Mouse (Mus musculus): ENCODE measurements around the gene Arvcf. TPM values are rescaled to one million over a fixed set of nuclear protein-coding genes. Genes with fewer than 3 reads are reported as not detected.

The Arvcf gene
- total and polyA plus RNA-seq, 2 experiments from 2014 or later: 48.9 to 168 TPM

DNA sequence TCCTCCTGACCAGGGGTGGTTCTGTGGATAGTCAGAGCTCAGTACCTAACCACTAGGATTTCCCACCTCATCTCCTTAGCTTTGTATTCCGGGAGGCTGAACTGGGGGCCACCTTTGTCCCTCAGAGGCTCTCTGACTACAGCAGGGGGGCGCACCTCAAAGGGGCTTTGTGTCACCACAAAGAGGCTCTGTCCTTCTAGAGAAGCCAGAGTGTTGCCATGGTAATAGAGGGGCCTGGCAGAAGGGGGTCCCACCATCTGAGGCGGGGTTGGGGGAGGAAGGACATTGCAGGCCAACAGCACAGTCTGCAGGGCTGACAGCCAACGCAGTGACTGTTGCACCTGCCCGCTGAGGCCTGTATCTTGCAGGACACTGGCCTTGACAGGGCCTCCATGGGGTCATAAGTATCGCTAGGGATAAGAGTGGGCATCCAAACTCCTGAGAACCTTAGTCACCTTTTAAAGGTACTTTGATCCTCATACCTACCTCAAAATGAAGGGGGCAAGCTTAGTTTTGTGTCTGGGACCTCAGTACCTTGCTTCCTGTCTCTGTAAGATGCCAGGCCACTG, 32.6 kb downstream of the Arvcf start:
- H3K4me1 ChIP-seq (ENCODE audit: insufficient read depth, low read length): peaks cover 29% of the 10 kb centered on the region

DNA sequence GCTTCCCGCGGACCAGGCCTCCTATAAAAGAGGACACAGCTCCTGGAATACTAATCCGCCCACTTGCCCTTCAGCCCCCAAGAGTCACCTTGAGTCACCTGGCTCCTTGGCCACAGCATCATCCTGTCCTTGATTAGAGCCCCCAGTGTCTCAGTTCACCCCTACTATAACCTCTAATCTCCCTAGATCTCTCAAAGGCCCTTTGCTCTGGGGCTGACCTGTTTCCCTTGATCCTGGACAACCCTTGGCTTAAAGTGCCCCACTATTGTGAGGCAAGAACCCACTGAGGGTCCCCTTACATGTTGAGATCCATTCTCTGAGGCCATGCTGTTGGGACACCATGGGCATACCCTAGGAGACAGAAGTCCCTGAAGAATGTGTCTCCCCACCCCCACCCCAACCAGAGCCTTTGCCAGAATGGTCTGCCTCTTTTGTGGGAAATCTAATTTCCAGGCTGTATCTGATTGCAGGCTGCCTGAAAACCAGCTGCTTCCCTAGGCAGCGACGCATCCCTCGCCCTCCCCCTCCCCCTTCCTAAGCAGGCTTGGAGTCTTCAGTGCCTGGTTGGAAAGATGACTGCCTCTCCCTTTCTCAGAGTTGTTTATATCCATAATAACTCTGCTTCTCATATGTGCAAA, 33.8 kb downstream of the Arvcf start:
- 47% methylated on average over 6 of the region's 6 CpGs for WGBS
- no peaks in the 10 kb centered on the region for H3K27me3 ChIP-seq (ENCODE audit: insufficient read depth, low read length)
- ATAC-seq: peak; percentile 21; the same call in 1 of the 2 replicates
- no peak for TF ChIP-seq CTCF (IDR thresholded peaks at IDR 0.05; ENCODE audit: low read depth)
- H3K36me3 ChIP-seq (ENCODE audit: insufficient read depth, low read length): no peaks in the 10 kb centered on the region
- no peak overlapping the region for H3K4me3 ChIP-seq (ENCODE audit: low read length)
- H3K4me2 ChIP-seq (ENCODE audit: low read depth, low read length): no peak overlapping the region
- H3K27ac ChIP-seq: peak overlapping the region; percentile 74
- peak; percentile 75 for DNase-seq (ENCODE audit: low spot score)
- peaks cover 29% of the 10 kb centered on the region for H3K4me1 ChIP-seq (ENCODE audit: insufficient read depth, low read length)
- H3K9me3 ChIP-seq (ENCODE audit: low read length): no peaks in the 10 kb centered on the region
- 0 out of 2 replicates have a peak overlapping the region, but pooled peaks have one; percentile 9 for H3K9ac ChIP-seq (replicated peaks; ENCODE audit: low read length)

More for the DNA sequence above, 32.6 kb downstream of the Arvcf start:
- H3K27ac ChIP-seq: peak overlapping the region; percentile 74
- no peaks in the 10 kb centered on the region for H3K9me3 ChIP-seq (ENCODE audit: low read length)
- WGBS: 12% methylated on average over 6 of the region's 6 CpGs
- no peaks in the 10 kb centered on the region for H3K27me3 ChIP-seq (ENCODE audit: insufficient read depth, low read length)
- no peak for TF ChIP-seq CTCF (IDR thresholded peaks at IDR 0.05; ENCODE audit: low read depth)
- ATAC-seq: peak; percentile 90
- H3K36me3 ChIP-seq (ENCODE audit: insufficient read depth, low read length): no peaks in the 10 kb centered on the region
- H3K4me2 ChIP-seq (ENCODE audit: low read depth, low read length): no peak overlapping the region
- no peak overlapping the region for H3K9ac ChIP-seq (replicated peaks; ENCODE audit: low read length)
- peak; percentile 82 for DNase-seq (ENCODE audit: low spot score)
- no peak overlapping the region for H3K4me3 ChIP-seq (ENCODE audit: low read length)

DNA sequence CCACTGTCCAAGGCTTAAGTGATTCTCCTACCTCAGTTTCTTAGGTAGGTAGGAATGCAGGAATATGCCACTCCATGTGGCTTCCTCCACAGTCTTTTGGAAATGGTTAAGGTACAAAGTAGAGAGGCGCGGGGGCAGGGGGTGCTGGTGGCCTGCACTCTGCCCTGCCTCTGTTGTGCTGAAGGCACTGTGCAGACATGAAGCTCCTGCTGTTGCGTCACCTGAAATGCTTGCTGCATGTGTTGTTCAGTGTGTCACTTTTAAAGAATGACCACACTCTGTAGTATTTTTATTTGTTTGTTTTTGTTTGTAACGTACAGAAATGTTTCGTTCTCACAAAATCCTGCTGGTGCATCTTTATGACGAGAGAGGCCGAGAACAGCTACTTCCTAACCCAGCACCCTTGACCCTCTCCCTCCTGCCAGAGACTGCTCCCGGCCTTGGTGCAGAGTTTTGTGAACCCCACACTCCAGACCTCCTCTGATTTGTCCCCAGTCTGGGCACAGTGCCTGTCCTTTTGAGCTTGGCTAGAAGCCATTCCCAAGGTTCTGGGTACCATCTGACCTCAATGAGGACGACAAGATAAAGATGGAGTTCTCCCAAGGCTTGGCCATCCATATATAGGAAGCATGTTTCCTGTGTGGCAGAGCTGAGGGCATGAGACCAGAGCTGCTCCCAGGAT, 35.2 kb downstream of the Arvcf start:
- no peaks in the 10 kb centered on the region for H3K9me3 ChIP-seq (ENCODE audit: low read length)
- TF ChIP-seq CTCF (IDR thresholded peaks at IDR 0.05; ENCODE audit: low read depth): no peak
- no peak overlapping the region for H3K4me3 ChIP-seq (ENCODE audit: low read length)
- no peak overlapping the region for H3K4me2 ChIP-seq (ENCODE audit: low read depth, low read length)
- 0 out of 2 replicates have a peak overlapping the region, but pooled peaks have one; percentile 41 for H3K27ac ChIP-seq
- 67% methylated on average over 9 of the region's 9 CpGs for WGBS
- peaks cover 41% of the 10 kb centered on the region for H3K4me1 ChIP-seq (ENCODE audit: insufficient read depth, low read length)
- ATAC-seq: no peak
- no peaks in the 10 kb centered on the region for H3K27me3 ChIP-seq (ENCODE audit: insufficient read depth, low read length)
- H3K9ac ChIP-seq (replicated peaks; ENCODE audit: low read length): no peak overlapping the region
- DNase-seq (ENCODE audit: low spot score): no peak
- no peaks in the 10 kb centered on the region for H3K36me3 ChIP-seq (ENCODE audit: insufficient read depth, low read length)

DNA sequence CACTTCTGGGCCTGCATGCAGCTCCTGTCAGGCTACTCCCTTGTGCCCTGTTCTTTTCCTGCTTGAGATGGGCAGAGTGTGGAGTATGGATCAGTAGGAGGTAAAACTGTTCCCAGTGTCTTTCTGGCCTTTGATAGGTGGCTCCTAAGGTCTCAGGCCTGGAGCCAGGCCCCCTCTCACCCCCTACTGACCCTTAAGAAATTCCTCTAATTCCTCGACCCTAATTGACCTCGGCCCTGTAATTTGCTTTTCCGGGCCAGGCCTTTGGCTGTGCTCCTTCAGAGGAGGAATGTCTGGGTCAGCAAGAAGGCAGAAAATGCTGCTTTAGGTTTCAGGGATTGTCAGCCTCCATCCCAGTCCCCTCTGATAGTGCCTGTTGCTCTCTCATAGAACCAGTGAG, 35.8 kb downstream of the Arvcf start:
- Histone ChIP-seq H3K27me3 (ENCODE audit: insufficient read depth, low read length) (no peaks in the 10 kb centered on the region), H3K9me3 (ENCODE audit: low read length) (no peaks in the 10 kb centered on the region), H3K36me3 (ENCODE audit: insufficient read depth, low read length) (no peaks in the 10 kb centered on the region), H3K9ac (replicated peaks; ENCODE audit: low read length) (no peak overlapping the region), H3K27ac (0 out of 2 replicates have a peak overlapping the region, but pooled peaks have one; percentile 41), H3K4me1 (ENCODE audit: insufficient read depth, low read length) (peaks cover 47% of the 10 kb centered on the region), H3K4me3 (ENCODE audit: low read length) (no peak overlapping the region), H3K4me2 (ENCODE audit: low read depth, low read length) (no peak overlapping the region)
- TF ChIP-seq CTCF (IDR thresholded peaks at IDR 0.05; ENCODE audit: low read depth): no peak
- 16% methylated on average over 3 of the region's 3 CpGs for WGBS
- no peak for ATAC-seq
- no peak for DNase-seq (ENCODE audit: low spot score)

DNA sequence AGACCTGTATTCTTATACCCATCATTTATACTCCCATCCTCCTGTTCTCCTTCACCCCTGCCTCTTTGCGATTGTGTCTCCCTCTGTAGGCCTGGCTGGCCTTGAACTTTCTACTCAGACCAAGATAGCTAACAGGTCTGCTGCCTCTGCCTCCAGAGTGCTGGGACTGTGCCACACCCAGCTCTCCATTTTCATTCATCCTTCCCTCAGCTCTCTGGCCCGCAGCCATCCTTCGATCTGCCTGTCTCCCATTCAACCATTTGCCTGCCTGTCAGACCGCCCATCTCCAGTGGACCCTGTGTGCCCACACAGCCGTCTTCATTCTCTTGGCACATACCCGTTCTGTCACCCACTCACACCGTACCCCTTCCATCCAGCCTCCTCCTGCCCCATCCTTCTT, 36.2 kb downstream of the Arvcf start:
- no peaks in the 10 kb centered on the region for H3K27me3 ChIP-seq (ENCODE audit: insufficient read depth, low read length)
- DNase-seq (ENCODE audit: low spot score): no peak
- H3K9ac ChIP-seq (replicated peaks; ENCODE audit: low read length): no peak overlapping the region
- no peak overlapping the region for H3K4me2 ChIP-seq (ENCODE audit: low read depth, low read length)
- no peak overlapping the region for H3K4me3 ChIP-seq (ENCODE audit: low read length)
- H3K27ac ChIP-seq: 0 out of 2 replicates have a peak overlapping the region, but pooled peaks have one; percentile 41
- H3K36me3 ChIP-seq (ENCODE audit: insufficient read depth, low read length): no peaks in the 10 kb centered on the region
- WGBS: 38% methylated on average over 7 of the region's 7 CpGs
- no peak for ATAC-seq
- no peaks in the 10 kb centered on the region for H3K9me3 ChIP-seq (ENCODE audit: low read length)
- peaks cover 51% of the 10 kb centered on the region for H3K4me1 ChIP-seq (ENCODE audit: insufficient read depth, low read length)
- TF ChIP-seq CTCF (IDR thresholded peaks at IDR 0.05; ENCODE audit: low read depth): no peak

DNA sequence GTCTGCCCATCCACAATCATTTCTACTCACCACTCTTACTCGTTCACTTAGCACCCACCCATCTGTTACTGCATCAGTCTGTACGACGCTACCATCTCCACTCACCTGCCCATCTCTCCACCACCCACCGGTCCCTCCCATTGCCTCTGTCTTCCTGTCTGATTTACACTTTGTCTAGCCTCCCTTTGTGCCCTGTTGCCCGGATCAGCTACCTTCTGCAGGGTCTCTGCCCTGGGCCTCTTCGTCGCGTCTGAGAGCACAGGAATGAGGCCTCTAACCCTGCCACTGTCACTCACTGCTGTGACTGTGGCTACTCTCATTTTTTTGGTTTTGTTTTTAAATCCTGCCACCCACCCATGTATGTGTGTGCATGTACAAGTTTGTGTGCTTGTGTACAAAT, 36.7 kb downstream of the Arvcf start:
- TF ChIP-seq CTCF (IDR thresholded peaks at IDR 0.05; ENCODE audit: low read depth): no peak
- no peak for ATAC-seq
- DNase-seq (ENCODE audit: low spot score): no peak
- Histone ChIP-seq H3K9me3 (ENCODE audit: low read length) (no peaks in the 10 kb centered on the region), H3K4me1 (ENCODE audit: insufficient read depth, low read length) (peaks cover 49% of the 10 kb centered on the region), H3K9ac (replicated peaks; ENCODE audit: low read length) (no peak overlapping the region), H3K27me3 (ENCODE audit: insufficient read depth, low read length) (no peaks in the 10 kb centered on the region), H3K4me3 (ENCODE audit: low read length) (no peak overlapping the region), H3K36me3 (ENCODE audit: insufficient read depth, low read length) (no peaks in the 10 kb centered on the region), H3K27ac (no peak overlapping the region), H3K4me2 (ENCODE audit: low read depth, low read length) (no peak overlapping the region)
- 58% methylated on average over 8 of the region's 8 CpGs for WGBS

All from hindbrain, postnatal 0 days (tissue).